Mouse (Mus musculus) spleen, adult 2 months (tissue): ENCODE measurements around the gene Rad51b. TPM values are rescaled to one million over a fixed set of nuclear protein-coding genes. Genes with fewer than 3 reads are reported as not detected.

Source experiments
- DNase-seq, 2 experiments: peaks; one replicate each; pipeline versions ENCODE4 v3.0.0 to v3.0.0-alpha.2; 2012 to 2021; ENCODE audit warnings: low spot score in 2 of 2, low read depth in 1 of 2
- H3K27ac ChIP-seq: fragments of 200-500 bp; 2 replicates; pipeline ENCODE4 v1.5.1; 2012; ENCODE audit warnings: low read length, inconsistent platforms; ENCODE audit not compliant: insufficient read depth
- H3K27me3 ChIP-seq: fragments of 200-500 bp; 2 replicates; pipeline ENCODE4 v1.6.1; 2012; ENCODE audit warnings: mild to moderate bottlenecking, moderate library complexity, low read length, inconsistent platforms; ENCODE audit not compliant: control insufficient read depth, insufficient read depth
- H3K36me3 ChIP-seq: fragments of 200-500 bp; 2 replicates; pipeline ENCODE4 v1.6.1; 2012; ENCODE audit warnings: mild to moderate bottlenecking, low read length, inconsistent platforms; ENCODE audit not compliant: control insufficient read depth, insufficient read depth
- H3K4me1 ChIP-seq: fragments of 200-500 bp; 2 replicates; pipeline ENCODE4 v1.6.1; 2011; ENCODE audit warnings: inconsistent platforms; ENCODE audit not compliant: control insufficient read depth, insufficient read depth, insufficient read length
- H3K4me3 ChIP-seq: fragments of 200-500 bp; 2 replicates; pipeline ENCODE4 v1.5.1; 2011; ENCODE audit warnings: mild to moderate bottlenecking, inconsistent platforms; ENCODE audit not compliant: insufficient read depth, insufficient read length; ENCODE audit errors: extremely low read depth
- CTCF ChIP-seq: fragments of 200-500 bp; IDR thresholded peaks from 2 replicates; pipeline ENCODE4 v1.5.1; 2011; ENCODE audit warnings: mild to moderate bottlenecking, inconsistent platforms; ENCODE audit not compliant: insufficient read depth, insufficient read length, insufficient replicate concordance; ENCODE audit errors: extremely low read depth
- POLR2A ChIP-seq: fragments of 200-500 bp; IDR thresholded peaks from 2 replicates; pipeline ENCODE4 v1.6.1; 2011; ENCODE audit warnings: low read depth, low read length, inconsistent platforms
- WGBS: fragments of 180-500 bp; shearing (Covaris S2); methylation state at CpG from one replicate; pipeline ENCODE4 v1.1.7; 2018; 5-methylcytosine and 5-hydroxymethylcytosine counted together
- polyA plus RNA-seq: library from polyadenylated mRNA; depleted of rRNA; stranded (reverse); fragments of >200 nt; gene quantifications from 2 replicates; pipeline ENCODE4 v1.2.3, GENCODE M21; 2012

Rad51b gene
- polyA plus RNA-seq, 1 experiment, result 0.26 TPM

DNA sequence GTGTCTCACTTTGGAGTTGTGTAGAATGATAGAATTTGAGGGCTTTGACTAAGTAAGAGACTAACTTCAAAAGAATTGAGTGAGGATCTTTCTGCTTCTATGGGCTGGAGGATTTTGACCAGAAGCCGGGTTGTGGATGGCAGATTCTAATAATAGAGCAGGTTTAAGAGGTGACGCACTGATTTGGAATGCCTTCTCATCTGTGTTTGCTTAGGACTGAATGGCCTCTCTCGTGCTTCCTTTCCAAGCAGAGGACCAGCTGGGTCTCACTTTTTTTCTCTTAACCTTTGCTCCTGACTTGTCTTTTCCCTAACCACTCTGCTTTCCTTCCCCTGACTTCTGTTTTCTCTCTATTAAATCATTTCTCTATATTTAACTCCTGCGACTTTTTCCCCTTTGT, 301.4 kb downstream of the Rad51b start:
- H3K4me1 ChIP-seq, result no peaks in the 10 kb centered on the region
- WGBS, result 87% methylated on average over 4 of the region's 4 CpGs
- TF ChIP-seq CTCF, result no peak
- no peak for TF ChIP-seq POLR2A
- H3K27me3 ChIP-seq, result no peaks in the 10 kb centered on the region
- no peak for DNase-seq
- no peak overlapping the region for H3K4me3 ChIP-seq
- H3K27ac ChIP-seq, result no peak overlapping the region
- H3K36me3 ChIP-seq, result no peaks in the 10 kb centered on the region

DNA sequence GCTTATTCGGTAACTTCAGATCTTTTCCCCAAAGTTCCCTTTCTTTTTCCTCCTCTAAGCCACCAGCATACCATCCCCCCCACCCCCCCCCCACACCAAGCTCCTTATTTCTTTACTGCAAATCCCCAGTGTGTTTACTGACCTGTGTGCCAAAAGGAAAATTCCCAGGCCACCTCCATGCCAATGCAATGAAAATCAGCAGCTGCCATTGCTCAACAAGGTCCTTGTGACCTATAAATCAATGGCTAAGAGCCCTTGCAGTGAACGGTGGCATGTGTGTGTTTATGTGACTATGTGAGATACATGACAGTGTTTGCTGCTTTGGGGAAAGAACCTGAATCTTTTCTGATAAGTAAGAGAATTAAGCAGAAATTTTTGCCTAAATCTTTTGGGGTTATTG, 301.8 kb downstream of the Rad51b start:
- Histone ChIP-seq H3K4me3 (no peak overlapping the region), H3K27me3 (no peaks in the 10 kb centered on the region), H3K27ac (no peak overlapping the region), H3K36me3 (no peaks in the 10 kb centered on the region), H3K4me1 (no peaks in the 10 kb centered on the region)
- WGBS, result 73% methylated on average over 2 of the region's 2 CpGs
- DNase-seq, result no peak
- TF ChIP-seq POLR2A (no peak), CTCF (no peak)

GRCm38 (mm10) chr12:79600149-79600769, 303.2 kb downstream of the Rad51b start:
- Histone ChIP-seq H3K4me3 (no peak overlapping the region), H3K27me3 (no peaks in the 10 kb centered on the region), H3K27ac (peak overlapping the region; percentile 22), H3K4me1 (no peaks in the 10 kb centered on the region), H3K36me3 (no peaks in the 10 kb centered on the region)
- WGBS, result 90% methylated on average over 11 of the region's 11 CpGs
- TF ChIP-seq POLR2A (no peak), CTCF (no peak)
- DNase-seq, result no peak

GRCm38 (mm10) chr12:79602641-79603040, 305.6 kb downstream of the Rad51b start:
- Histone ChIP-seq H3K27me3 (no peaks in the 10 kb centered on the region), H3K4me1 (no peaks in the 10 kb centered on the region), H3K4me3 (no peak overlapping the region), H3K36me3 (no peaks in the 10 kb centered on the region), H3K27ac (no peak overlapping the region)
- TF ChIP-seq POLR2A (no peak), CTCF (no peak)
- no peak for DNase-seq
- 93% methylated on average over 3 of the region's 3 CpGs for WGBS

GRCm38 (mm10) chr12:79604850-79605249, 307.8 kb downstream of the Rad51b start:
- DNase-seq, result no peak
- no peak overlapping the region for H3K4me3 ChIP-seq
- no peaks in the 10 kb centered on the region for H3K27me3 ChIP-seq
- no peaks in the 10 kb centered on the region for H3K36me3 ChIP-seq
- H3K27ac ChIP-seq, result no peak overlapping the region
- 80% methylated on average over 2 of the region's 2 CpGs for whole genome bisulfite sequencing
- H3K4me1 ChIP-seq, result no peaks in the 10 kb centered on the region
- TF ChIP-seq CTCF (no peak), POLR2A (no peak)

- Histone ChIP-seq H3K4me3 (no peak overlapping the region), H3K27me3 (no peaks in the 10 kb centered on the region), H3K36me3 (no peaks in the 10 kb centered on the region), H3K4me1 (no peaks in the 10 kb centered on the region), H3K27ac (no peak overlapping the region)
- TF ChIP-seq CTCF, result no peak
- TF ChIP-seq POLR2A, result no peak
- no peak for DNase-seq
- 90% methylated on average over 11 of the region's 11 CpGs for WGBS
Observed at GRCm38 (mm10) chr12:79606197-79606631, 309.1 kb downstream of the Rad51b start.

DNA sequence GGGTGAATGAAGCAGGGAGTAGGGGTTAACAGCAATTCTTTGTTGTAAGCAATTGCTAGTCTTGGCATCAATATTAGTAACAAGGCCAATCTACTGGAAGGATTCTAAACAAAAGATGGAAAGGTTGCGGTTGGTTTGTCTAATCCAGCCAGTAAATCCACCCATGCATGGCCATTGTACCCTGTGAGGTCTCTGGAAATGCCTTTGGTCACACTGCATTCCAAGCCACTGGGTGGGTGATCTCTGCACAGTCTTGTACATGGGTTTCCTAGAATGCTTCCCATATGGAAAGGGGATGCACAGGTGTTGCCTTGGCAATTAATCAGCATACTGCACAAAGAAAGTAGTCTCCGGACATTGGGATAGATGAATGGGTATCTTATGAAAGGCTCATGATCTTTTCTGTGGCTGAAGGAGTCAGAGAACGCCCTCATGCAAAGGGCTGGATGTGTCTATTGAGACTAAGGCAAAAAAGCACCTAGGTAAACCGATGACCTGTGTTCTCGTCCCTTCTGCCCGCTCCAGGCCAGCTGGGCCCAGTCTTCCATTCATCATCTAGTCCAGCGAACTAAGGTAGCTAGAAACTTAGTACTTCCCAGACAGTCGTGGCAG, 312.4 kb downstream of the Rad51b start:
- TF ChIP-seq CTCF (no peak), POLR2A (no peak)
- Histone ChIP-seq H3K4me1 (peaks cover 5% of the 10 kb centered on the region; the same call in 1 of the 2 replicates), H3K4me3 (no peak overlapping the region), H3K27ac (no peak overlapping the region), H3K36me3 (no peaks in the 10 kb centered on the region), H3K27me3 (no peaks in the 10 kb centered on the region)
- WGBS, result 95% methylated on average over 8 of the region's 8 CpGs
- DNase-seq, result no peak
